Mouse (Mus musculus): ENCODE data around the gene Arhgef15. TPM values are rescaled to one million over a fixed set of nuclear protein-coding genes. Genes with fewer than 3 reads are reported as not detected.

Arhgef15 gene
- polyA plus RNA-seq, 3 experiments from 2014 or later = 0.21 TPM; not detected in 2

Other genes starting within 250 kb of the Arhgef15 start
- gene Ndel1, start 85.6 kb downstream of the Arhgef15 start, polyA plus RNA-seq (2017; shearing (Covaris generic)) = 10 to 100 TPM; 30.8 to 36.0 (median 32.1) TPM
- gene Rnf222, start 68.9 kb downstream of the Arhgef15 start, polyA plus RNA-seq (2017; shearing (Covaris generic)) = not detected
- gene Rpl26, start 55.9 kb downstream of the Arhgef15 start, polyA plus RNA-seq (2017; shearing (Covaris generic)) = 1,000 to 10,000 TPM; 1,371 to 2,270 (median 2,196) TPM
- not detected for gene Odf4, start 30.4 kb downstream of the Arhgef15 start, polyA plus RNA-seq (2017; shearing (Covaris generic))
- 1 to 10 TPM; 7.0 to 8.3 (median 7.6) TPM for gene Slc25a35, start 10.7 kb upstream of the Arhgef15 start, polyA plus RNA-seq (2017; shearing (Covaris generic))
- 10 to 100 TPM; 13.7 to 72.0 (median 38.3) TPM for gene Rangrf, start 17.7 kb upstream of the Arhgef15 start, polyA plus RNA-seq (2017; shearing (Covaris generic))
- 10 to 100 TPM; 22.0 to 29.0 (median 24.8) TPM for gene Pfas, start 51.0 kb upstream of the Arhgef15 start, polyA plus RNA-seq (2017; shearing (Covaris generic))
- gene Ctc1, start 58.4 kb upstream of the Arhgef15 start, polyA plus RNA-seq (2017; shearing (Covaris generic)) = 10 to 100 TPM in 1 of 3 experiments, 1 to 10 TPM in 2; 9.7 to 16.4 (median 9.8) TPM
- 10 to 100 TPM in 2 of 3 experiments, 1 to 10 TPM in 1; 5.8 to 74.0 (median 12.9) TPM for gene Aurkb, start 88.2 kb upstream of the Arhgef15 start, polyA plus RNA-seq (2017; shearing (Covaris generic))
- 1 to 10 TPM; 1.1 to 2.2 (median 1.3) TPM for gene Borcs6, start 102.2 kb upstream of the Arhgef15 start, polyA plus RNA-seq (2017; shearing (Covaris generic))
- gene Tmem107, start 113.3 kb upstream of the Arhgef15 start, polyA plus RNA-seq (2017; shearing (Covaris generic)) = 1 to 10 TPM; 2.8 to 9.1 (median 4.0) TPM
- gene Vamp2, start 131.0 kb upstream of the Arhgef15 start, polyA plus RNA-seq (2017; shearing (Covaris generic)) = 10 to 100 TPM; 26.9 to 31.5 (median 27.3) TPM
- gene Per1, start 137.7 kb upstream of the Arhgef15 start, polyA plus RNA-seq (2017; shearing (Covaris generic)) = 1 to 10 TPM; 5.2 to 6.2 (median 6.1) TPM
- not detected for gene Hes7, start 162.9 kb upstream of the Arhgef15 start, polyA plus RNA-seq (2017; shearing (Covaris generic))
- gene 9130213A22Rik, start 165.1 kb upstream of the Arhgef15 start, polyA plus RNA-seq (2017; shearing (Covaris generic)) = under 1 TPM in 1 of 3 experiments, not detected in 2; 0.63 TPM
- gene Aloxe3, start 168.4 kb upstream of the Arhgef15 start, polyA plus RNA-seq (2017; shearing (Covaris generic)) = under 1 TPM in 1 of 3 experiments, not detected in 2; 0.13 TPM
- not detected for gene Alox12b, start 199.5 kb upstream of the Arhgef15 start, polyA plus RNA-seq (2017; shearing (Covaris generic))
- 1 to 10 TPM; 3.7 to 5.0 (median 3.9) TPM for gene Alox8, start 240.4 kb upstream of the Arhgef15 start, polyA plus RNA-seq (2017; shearing (Covaris generic))

All from inflammation-experienced regulatory T-cells, adult 6 months (primary cell).